Mouse (Mus musculus): ENCODE measurements around the gene Olfr765. TPM values are rescaled to one million over a fixed set of nuclear protein-coding genes. Genes with fewer than 3 reads are reported as not detected.
"Not testable (repeated sequence)": the region's sequence is repeated elsewhere in the genome, so short reads cannot be mapped to it uniquely, and the experiment has no call there.

The Olfr765 gene
- not detected in 2 replicates for polyA plus RNA-seq (2012; ENCODE audit: insufficient read depth, insufficient read length, low replicate concordance, missing spikeins)

DNA sequence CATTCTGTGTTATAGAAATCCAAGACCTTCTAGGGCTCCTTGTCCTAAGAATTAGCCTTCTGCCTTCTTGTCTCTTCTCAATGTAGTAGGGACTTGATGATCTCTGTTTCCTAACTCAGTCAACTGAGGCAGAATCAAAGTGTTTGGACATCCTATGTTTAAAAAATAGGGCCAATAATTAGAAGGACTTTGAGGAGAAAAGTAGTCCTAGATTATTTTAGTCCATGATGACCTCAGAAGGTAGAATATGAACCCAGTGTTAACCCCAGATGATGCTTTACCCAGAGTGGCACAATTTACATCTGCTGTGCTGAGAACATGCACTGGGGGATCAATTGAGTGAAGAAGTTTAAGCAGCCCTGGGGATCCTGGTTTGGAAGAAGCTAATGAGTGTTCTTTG is at the start of gene Olfr765:
Olfr765 (minus strand) TSS at position 101 of the 400 bp plus-strand sequence.
- not testable (repeated sequence) for H3K27ac ChIP-seq (ENCODE audit: insufficient read depth, low read depth, low read length); H3K4me3 ChIP-seq (ENCODE audit: insufficient read depth, low read depth, low read length); H3K4me1 ChIP-seq (ENCODE audit: control insufficient read depth, insufficient read depth, low read length)

DNA sequence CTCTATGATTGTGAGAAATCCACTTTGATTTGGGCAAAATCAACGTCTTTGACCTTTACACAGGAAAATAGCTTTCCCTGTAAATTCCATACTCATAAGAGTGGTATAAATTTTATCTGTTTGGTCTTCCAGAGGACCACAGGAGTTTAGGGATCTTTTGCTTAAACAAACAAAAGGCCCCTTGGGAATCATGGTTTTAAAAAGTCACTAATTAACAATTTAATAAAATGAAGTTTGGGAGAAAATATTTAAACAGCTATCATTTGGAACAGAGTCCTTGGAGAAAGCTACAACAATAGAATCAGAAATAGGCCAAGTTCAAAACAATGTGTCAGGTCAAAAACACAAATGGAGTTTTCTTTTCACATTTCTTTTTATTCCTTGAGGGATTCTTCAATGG is 49.5 kb upstream of the Olfr765 start, which contains the start of gene Olfr768:
Olfr768 (minus strand) TSS at position 101 of the 400 bp plus-strand sequence.
- no peak for TF ChIP-seq POLR2A (IDR thresholded peaks at IDR 0.05; ENCODE audit: insufficient read depth, low read depth, low read length)
- no peak for TF ChIP-seq CTCF (IDR thresholded peaks at IDR 0.05; ENCODE audit: insufficient read depth, low read depth, low read length)
- Histone ChIP-seq H3K27ac (ENCODE audit: insufficient read depth, low read depth, low read length) (no peak within 1 kb of the TSS), H3K4me1 (ENCODE audit: control insufficient read depth, insufficient read depth, low read length) (no peaks in the 10 kb centered on the region), H3K4me3 (ENCODE audit: insufficient read depth, low read depth, low read length) (no peak within 1 kb of the TSS)
- 80% methylated on average over 1 of the region's 1 CpGs for WGBS

DNA sequence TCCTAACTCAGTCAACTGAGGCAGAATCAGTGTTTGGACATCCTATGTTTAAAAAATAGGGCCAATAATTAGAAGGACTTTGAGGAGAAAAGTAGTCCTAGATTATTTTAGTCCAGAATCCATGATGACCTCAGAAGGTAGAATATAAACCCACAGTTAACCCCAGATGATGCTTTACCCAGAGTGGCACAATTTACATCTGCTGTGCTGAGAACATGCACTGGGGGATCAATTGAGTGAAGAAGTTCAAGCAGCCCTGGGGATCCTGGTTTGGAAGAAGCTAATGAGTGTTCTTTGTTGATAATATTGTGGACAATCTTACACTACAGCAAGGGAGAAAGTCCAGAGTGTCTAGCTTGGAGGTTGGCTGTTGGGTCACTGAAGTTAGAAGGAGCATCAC is 33.0 kb upstream of the Olfr765 start, which contains the start of gene Olfr767:
Olfr767 (minus strand) TSS at position 101 of the 400 bp plus-strand sequence.
- not testable (repeated sequence) for H3K4me3 ChIP-seq (ENCODE audit: insufficient read depth, low read depth, low read length); H3K4me1 ChIP-seq (ENCODE audit: control insufficient read depth, insufficient read depth, low read length); H3K27ac ChIP-seq (ENCODE audit: insufficient read depth, low read depth, low read length)

DNA sequence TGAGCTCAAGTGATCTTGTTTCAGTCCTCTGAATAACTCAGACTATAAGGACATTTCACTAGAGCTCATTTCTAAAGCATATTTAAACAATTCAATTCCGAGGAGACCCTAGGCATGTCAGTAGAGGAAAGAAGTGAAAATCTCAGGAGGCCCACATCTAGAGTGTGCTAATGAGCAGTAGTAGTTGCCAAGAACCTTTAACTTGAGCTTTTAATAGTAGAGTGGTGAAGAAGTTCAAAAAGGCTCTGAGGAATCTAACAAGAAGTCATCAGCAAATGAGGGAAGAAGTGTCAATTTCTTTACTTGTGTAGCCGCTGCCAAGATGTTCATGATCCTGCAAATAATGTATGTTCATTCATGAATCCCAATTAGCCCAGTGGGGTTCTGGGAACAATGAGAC is 19.1 kb upstream of the Olfr765 start, which contains the start of gene Olfr766-ps1:
Olfr766-ps1 (minus strand) TSS at position 101 of the 400 bp plus-strand sequence.
- Histone ChIP-seq H3K4me1 (ENCODE audit: control insufficient read depth, insufficient read depth, low read length) (no peaks in the 10 kb centered on the region), H3K4me3 (ENCODE audit: insufficient read depth, low read depth, low read length) (no peak within 1 kb of the TSS), H3K27ac (ENCODE audit: insufficient read depth, low read depth, low read length) (no peak within 1 kb of the TSS)
- no peak for TF ChIP-seq CTCF (IDR thresholded peaks at IDR 0.05; ENCODE audit: insufficient read depth, low read depth, low read length)
- TF ChIP-seq POLR2A (IDR thresholded peaks at IDR 0.05; ENCODE audit: insufficient read depth, low read depth, low read length), result no peak
- WGBS, result 54% methylated on average over 2 of the region's 2 CpGs

DNA sequence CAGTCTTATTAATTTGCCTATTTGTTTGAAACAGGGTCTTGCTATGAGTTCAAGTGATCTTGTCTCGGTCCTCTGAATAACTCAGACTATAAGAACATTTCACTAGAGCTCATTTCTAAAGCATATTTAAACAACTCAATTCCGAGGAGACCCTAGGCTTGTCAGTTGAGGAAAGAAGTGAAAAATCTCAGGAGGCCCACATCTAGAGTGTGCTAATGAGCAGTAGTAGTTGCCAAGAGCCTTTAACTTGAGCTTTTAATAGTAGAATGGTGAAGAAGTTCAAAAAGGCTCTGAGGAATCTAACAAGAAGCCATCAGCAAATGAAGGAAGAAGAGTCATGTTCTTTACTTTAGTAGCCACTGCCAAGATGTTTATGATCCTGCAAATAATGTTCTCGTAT is 10.0 kb downstream of the Olfr765 start, which contains the start of gene Olfr764-ps1:
Olfr764-ps1 (minus strand) TSS at position 101 of the 400 bp plus-strand sequence.
- no peak within 1 kb of the TSS for H3K4me3 ChIP-seq (ENCODE audit: insufficient read depth, low read depth, low read length)
- H3K4me1 ChIP-seq (ENCODE audit: control insufficient read depth, insufficient read depth, low read length), result no peaks in the 10 kb centered on the region
- TF ChIP-seq POLR2A (IDR thresholded peaks at IDR 0.05; ENCODE audit: insufficient read depth, low read depth, low read length) (no peak), CTCF (IDR thresholded peaks at IDR 0.05; ENCODE audit: insufficient read depth, low read depth, low read length) (no peak)
- WGBS, result 77% methylated on average over 3 of the region's 3 CpGs
- H3K27ac ChIP-seq (ENCODE audit: insufficient read depth, low read depth, low read length), result no peak within 1 kb of the TSS

DNA sequence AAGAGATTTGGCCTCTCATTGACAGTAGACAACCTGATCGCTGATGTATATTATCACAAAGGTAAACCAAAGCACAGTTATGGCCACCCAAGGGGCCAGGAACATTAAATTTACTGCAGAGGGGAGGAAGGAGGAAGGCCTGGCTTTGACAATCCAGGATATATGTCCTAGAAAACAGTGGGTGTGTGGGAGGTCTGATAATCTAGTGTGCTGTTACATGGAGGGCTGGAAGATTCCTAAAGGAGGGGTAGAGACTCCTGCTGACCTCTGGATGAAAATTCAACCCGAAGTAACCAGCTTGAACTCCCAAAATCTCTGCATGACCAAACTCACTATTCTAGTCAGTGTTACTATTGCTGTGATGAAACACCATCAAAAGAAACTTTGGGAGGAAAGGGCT is 21.5 kb downstream of the Olfr765 start:
- WGBS, result 90% methylated on average over 2 of the region's 2 CpGs
- Histone ChIP-seq H3K27ac (ENCODE audit: insufficient read depth, low read depth, low read length) (no peak overlapping the region), H3K4me3 (ENCODE audit: insufficient read depth, low read depth, low read length) (no peak overlapping the region), H3K4me1 (ENCODE audit: control insufficient read depth, insufficient read depth, low read length) (no peaks in the 10 kb centered on the region)
- no peak for TF ChIP-seq POLR2A (IDR thresholded peaks at IDR 0.05; ENCODE audit: insufficient read depth, low read depth, low read length)
- TF ChIP-seq CTCF (IDR thresholded peaks at IDR 0.05; ENCODE audit: insufficient read depth, low read depth, low read length), result no peak

DNA sequence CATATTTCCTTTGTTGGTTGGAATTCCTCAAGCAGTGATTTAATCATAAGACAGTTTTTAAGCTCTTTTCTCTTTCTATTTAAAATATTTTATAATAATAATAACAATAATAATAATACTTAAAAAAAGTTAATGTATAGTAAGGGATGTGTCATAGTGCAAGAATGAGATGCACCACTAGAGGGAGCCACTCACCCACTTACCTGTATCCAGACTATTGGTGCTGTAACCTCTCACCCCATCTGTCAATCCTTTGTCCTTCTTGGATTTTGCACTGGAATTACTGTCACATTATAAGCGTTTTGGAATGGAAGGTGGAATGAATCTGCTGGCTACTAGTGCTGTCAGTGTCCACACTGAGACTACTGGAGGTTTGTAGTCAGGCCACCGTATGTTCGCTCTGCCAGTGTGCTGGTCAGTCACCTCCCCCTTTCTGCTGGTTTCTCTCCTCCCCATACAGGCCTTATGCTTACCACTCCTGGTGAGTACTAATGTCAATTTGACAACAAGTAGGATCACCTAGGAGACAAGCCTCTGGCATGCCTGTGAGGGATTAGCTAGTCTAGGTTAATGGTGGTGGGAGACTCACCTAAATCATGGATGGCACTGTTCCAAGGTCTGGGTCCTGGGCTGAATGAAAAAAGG is 23.7 kb downstream of the Olfr765 start:
- Histone ChIP-seq H3K27ac (ENCODE audit: insufficient read depth, low read depth, low read length) (no peak overlapping the region), H3K4me1 (ENCODE audit: control insufficient read depth, insufficient read depth, low read length) (no peaks in the 10 kb centered on the region), H3K4me3 (ENCODE audit: insufficient read depth, low read depth, low read length) (no peak overlapping the region)
- TF ChIP-seq CTCF (IDR thresholded peaks at IDR 0.05; ENCODE audit: insufficient read depth, low read depth, low read length), result no peak
- TF ChIP-seq POLR2A (IDR thresholded peaks at IDR 0.05; ENCODE audit: insufficient read depth, low read depth, low read length), result no peak
- WGBS, result 56% methylated on average over 3 of the region's 3 CpGs

DNA sequence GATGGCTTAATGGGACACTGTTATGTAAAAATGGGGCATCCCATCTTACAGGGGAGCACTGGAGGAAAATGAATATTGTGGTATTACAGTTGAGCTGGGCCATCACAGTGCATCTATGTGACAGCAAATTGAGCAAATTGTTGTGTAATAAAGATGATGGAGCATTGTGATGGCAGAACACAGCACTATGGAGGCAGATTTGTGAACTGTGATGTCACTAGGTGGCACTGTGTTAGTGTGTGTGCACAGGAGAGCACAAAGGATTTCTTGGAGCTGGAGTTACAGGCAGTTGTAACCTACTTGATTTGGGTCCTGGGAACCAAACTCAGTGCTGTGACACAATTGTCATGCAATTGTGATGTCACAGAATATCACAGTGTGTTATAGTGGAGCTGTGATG is 26.5 kb downstream of the Olfr765 start:
- no peak overlapping the region for H3K27ac ChIP-seq (ENCODE audit: insufficient read depth, low read depth, low read length)
- no peak overlapping the region for H3K4me3 ChIP-seq (ENCODE audit: insufficient read depth, low read depth, low read length)
- H3K4me1 ChIP-seq (ENCODE audit: control insufficient read depth, insufficient read depth, low read length), result no peaks in the 10 kb centered on the region
- TF ChIP-seq CTCF (IDR thresholded peaks at IDR 0.05; ENCODE audit: insufficient read depth, low read depth, low read length) (no peak), POLR2A (IDR thresholded peaks at IDR 0.05; ENCODE audit: insufficient read depth, low read depth, low read length) (no peak)

DNA sequence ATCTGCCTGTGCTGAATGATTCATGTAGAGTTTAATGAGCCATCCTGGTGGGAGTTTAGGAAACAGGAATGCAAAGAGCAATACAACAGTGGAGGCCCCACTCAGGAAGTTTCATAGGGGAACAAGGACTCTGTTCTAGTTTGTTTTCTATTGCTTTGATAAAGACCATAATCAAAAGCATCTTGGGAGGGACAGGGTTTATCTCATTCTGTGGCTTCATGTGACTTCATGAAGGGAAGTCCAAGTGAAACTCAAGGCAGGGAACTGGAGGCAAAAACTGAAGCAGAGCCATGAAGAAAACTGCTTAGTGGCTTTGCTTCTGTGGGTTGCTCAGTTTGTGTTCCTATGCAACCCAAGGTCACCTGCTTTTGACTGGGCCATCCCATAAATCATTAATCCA is 35.3 kb downstream of the Olfr765 start:
- Histone ChIP-seq H3K4me3 (ENCODE audit: insufficient read depth, low read depth, low read length) (no peak overlapping the region), H3K4me1 (ENCODE audit: control insufficient read depth, insufficient read depth, low read length) (no peaks in the 10 kb centered on the region), H3K27ac (ENCODE audit: insufficient read depth, low read depth, low read length) (no peak overlapping the region)
- TF ChIP-seq CTCF (IDR thresholded peaks at IDR 0.05; ENCODE audit: insufficient read depth, low read depth, low read length) (no peak), POLR2A (IDR thresholded peaks at IDR 0.05; ENCODE audit: insufficient read depth, low read depth, low read length) (no peak)

DNA sequence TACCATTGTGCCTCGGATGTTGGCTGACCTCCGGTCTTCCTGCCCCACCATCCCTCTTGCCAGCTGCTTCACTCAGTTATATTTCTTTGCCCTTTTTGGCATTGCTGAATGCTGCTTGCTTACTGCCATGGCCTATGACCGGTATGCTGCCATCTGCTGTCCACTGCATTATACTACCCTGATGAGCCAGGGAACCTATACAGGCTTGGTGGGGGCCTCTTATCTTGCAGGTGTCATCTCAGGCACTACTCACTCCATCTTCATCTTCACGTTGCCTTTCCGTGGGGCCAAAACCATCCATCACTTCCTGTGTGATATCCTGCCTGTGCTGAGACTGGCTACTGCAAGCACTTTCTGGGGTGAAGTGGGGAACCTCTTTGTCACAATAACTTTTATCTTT is 38.3 kb downstream of the Olfr765 start:
- not testable (repeated sequence) for H3K27ac ChIP-seq (ENCODE audit: insufficient read depth, low read depth, low read length); H3K4me3 ChIP-seq (ENCODE audit: insufficient read depth, low read depth, low read length); H3K4me1 ChIP-seq (ENCODE audit: control insufficient read depth, insufficient read depth, low read length)
- WGBS, result 57% methylated on average over 2 of the region's 5 CpGs

All from olfactory bulb, adult 2 months (tissue).